Mouse (Mus musculus) cortical plate, adult 2 months (tissue): ENCODE measurements around the gene Traf3.

ENCODE experiments used
- CTCF ChIP-seq: fragments of 200-500 bp; IDR thresholded peaks from 2 replicates; pipeline ENCODE4 v1.5.1; 2011; ENCODE audit warnings: mild to moderate bottlenecking, control low read depth, low read length; ENCODE audit not compliant: insufficient read depth; ENCODE audit errors: extremely low read depth
- POLR2A ChIP-seq: fragments of 200-500 bp; IDR thresholded peaks from 2 replicates; pipeline ENCODE4 v1.6.1; 2011; ENCODE audit warnings: mild to moderate bottlenecking, low read length, control low read depth; ENCODE audit not compliant: insufficient read depth; ENCODE audit errors: extremely low read depth

DNA sequence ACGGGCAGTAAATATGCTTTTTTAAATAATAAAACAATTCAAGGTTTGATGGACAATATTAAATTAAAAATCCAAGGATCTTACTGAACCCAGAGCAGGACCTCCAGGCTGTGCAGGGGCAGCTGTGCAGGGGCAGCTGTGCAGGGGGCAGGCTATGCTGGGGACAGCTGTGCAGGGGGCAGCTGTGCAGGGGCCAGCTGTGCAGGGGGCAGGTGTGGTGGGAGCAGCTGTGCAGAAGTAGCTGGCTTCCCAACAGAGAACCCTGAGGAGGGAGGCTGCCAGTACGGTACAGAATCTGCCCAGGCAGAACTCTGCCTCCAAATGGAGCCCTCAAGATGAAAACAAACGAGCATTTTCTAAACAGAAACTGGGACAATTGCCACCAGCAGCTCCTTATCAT lies 30.2 kb upstream of the Traf3 start:
- TF ChIP-seq POLR2A (no peak), CTCF (no peak)
